Mouse (Mus musculus) heart, adult 2 months (tissue): Measurements from ENCODE around the gene Msx3. TPM values are rescaled to one million over a fixed set of nuclear protein-coding genes. Genes with fewer than 3 reads are reported as not detected.

Source experiments
- DNase-seq, 2 experiments: peaks; one replicate each; pipeline ENCODE4 v3.0.0; 2021
- H3K27ac ChIP-seq: fragments of 200-600 bp; 2 replicates; pipeline ENCODE4 v1.8.1; 2022
- H3K27me3 ChIP-seq: fragments of 200-500 bp; 2 replicates; pipeline ENCODE4 v1.6.1; 2012; ENCODE audit warnings: mild to moderate bottlenecking, low read length, inconsistent platforms, mixed read lengths; ENCODE audit not compliant: control insufficient read depth, insufficient read depth
- H3K36me3 ChIP-seq: fragments of 200-500 bp; 2 replicates; pipeline ENCODE4 v1.6.1; 2012; ENCODE audit warnings: low read length, inconsistent platforms; ENCODE audit not compliant: control insufficient read depth, insufficient read depth
- H3K4me1 ChIP-seq: fragments of 200-500 bp; 2 replicates; pipeline ENCODE4 v1.6.1; 2011; ENCODE audit warnings: low read length; ENCODE audit not compliant: control insufficient read depth, insufficient read depth
- H3K4me3 ChIP-seq: fragments of 200-600 bp; 2 replicates; pipeline ENCODE4 v1.8.1; 2022
- H3K79me2 ChIP-seq: fragments of 200-500 bp; replicated peaks from 2 replicates; pipeline ENCODE4 v1.6.1; 2012; ENCODE audit warnings: mild to moderate bottlenecking, inconsistent platforms, low read length, moderate library complexity, mixed read lengths; ENCODE audit not compliant: control insufficient read depth, insufficient read depth
- H3K9ac ChIP-seq: fragments of 200-500 bp; 2 replicates; pipeline ENCODE4 v1.6.1; 2012; ENCODE audit warnings: low read depth, mild to moderate bottlenecking, control low read depth, inconsistent platforms, low read length, mixed read lengths
- CTCF ChIP-seq: fragments of 200-600 bp; IDR thresholded peaks from 2 replicates; pipeline ENCODE4 v1.8.1; 2022; ENCODE audit warnings: antibody characterized with exemption, mild to moderate bottlenecking, moderate library complexity
- EP300 ChIP-seq: fragments of 200-500 bp; IDR thresholded peaks from 2 replicates; pipeline ENCODE4 v1.6.1; 2011; ENCODE audit warnings: low read depth, low read length, control low read depth; ENCODE audit not compliant: insufficient read depth
- POLR2A ChIP-seq: fragments of 200-500 bp; IDR thresholded peaks from 2 replicates; pipeline ENCODE4 v1.6.1; 2011; ENCODE audit warnings: mild to moderate bottlenecking, low read depth, low read length, control low read depth; ENCODE audit not compliant: insufficient read depth
- WGBS: fragments of 180-500 bp; shearing (Covaris S2); methylation state at CpG from one replicate; pipeline ENCODE4 v1.1.7; 2018; 5-methylcytosine and 5-hydroxymethylcytosine counted together
- intact Hi-C: fragments of 180-260 bp; cut with DNase I; formaldehyde crosslinking; loops from one replicate; pipeline ENCODE4 v1.15.1; 2025
- polyA plus RNA-seq: library from polyadenylated mRNA; depleted of rRNA; stranded (reverse); fragments of >200 nt; gene quantifications from 2 replicates; pipeline ENCODE4 v1.2.3, GENCODE M21; 2012
- total RNA-seq, 2 experiments: library from RNA; stranded (reverse); gene quantifications; 2 replicates each; pipeline ENCODE4 v1.2.3; 2021

Gene Msx3
- total and polyA plus RNA-seq, 3 experiments = not detected

DNA sequence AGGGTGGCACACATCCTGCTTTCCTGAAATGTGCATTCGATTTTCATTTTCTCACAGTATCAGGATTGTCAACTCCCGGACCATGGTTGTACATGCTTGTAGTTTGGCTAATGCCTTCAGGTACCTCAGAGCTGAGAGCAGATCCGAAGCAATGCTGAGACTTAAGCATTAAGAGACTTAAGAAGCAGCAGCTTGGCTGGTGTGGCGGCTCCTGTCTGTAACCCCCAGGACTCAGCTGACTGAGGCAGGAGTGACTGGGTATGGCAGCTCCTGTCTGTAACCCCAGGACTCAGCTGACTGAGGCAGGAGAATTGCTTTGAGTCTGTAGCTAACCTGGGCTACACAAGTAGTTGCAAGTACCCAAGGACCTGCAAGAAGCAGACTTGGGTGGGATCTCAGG is 3.3 kb downstream of the Msx3 start:
- H3K27me3 ChIP-seq = peaks cover 7% of the 10 kb centered on the region; the same call in 1 of the 2 replicates
- H3K9ac ChIP-seq = no peak overlapping the region
- no peak for TF ChIP-seq CTCF
- TF ChIP-seq EP300 = no peak
- TF ChIP-seq POLR2A = no peak
- intact Hi-C loops = no loop called here
- H3K4me1 ChIP-seq = peaks cover 1% of the 10 kb centered on the region; the same call in 1 of the 2 replicates
- DNase-seq = no peak
- H3K79me2 ChIP-seq = no peaks in the 10 kb centered on the region
- no peaks in the 10 kb centered on the region for H3K36me3 ChIP-seq
- H3K4me3 ChIP-seq = no peak overlapping the region
- WGBS = 67% methylated on average over 4 of the region's 4 CpGs
- H3K27ac ChIP-seq = no peak overlapping the region

DNA sequence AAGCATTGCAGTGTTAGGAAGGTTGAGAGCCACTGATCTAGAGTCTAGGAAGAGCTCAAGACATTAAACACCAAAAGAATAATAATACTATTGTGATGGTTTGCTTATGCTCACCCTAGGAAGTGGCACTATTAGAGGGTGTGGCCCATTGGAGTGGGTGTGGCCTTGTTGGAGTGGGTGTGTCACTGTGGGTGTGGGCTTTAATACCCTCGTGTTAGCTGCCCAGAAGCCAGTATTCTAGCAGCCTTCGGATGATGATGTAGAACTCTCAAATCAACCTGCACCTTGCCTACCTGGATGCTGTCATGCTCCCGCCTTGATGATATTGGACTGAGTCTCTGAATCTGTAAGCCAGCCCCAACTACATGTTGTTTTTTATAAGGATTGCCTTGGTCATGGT is 6.2 kb downstream of the Msx3 start:
- H3K27me3 ChIP-seq = peaks cover 4% of the 10 kb centered on the region; the same call in 1 of the 2 replicates
- TF ChIP-seq EP300 = no peak
- TF ChIP-seq POLR2A = no peak
- TF ChIP-seq CTCF = no peak
- no peak for DNase-seq
- no peak overlapping the region for H3K9ac ChIP-seq
- H3K79me2 ChIP-seq = no peaks in the 10 kb centered on the region
- no peaks in the 10 kb centered on the region for H3K36me3 ChIP-seq
- no peak overlapping the region for H3K4me3 ChIP-seq
- 61% methylated on average over 3 of the region's 3 CpGs for WGBS
- H3K4me1 ChIP-seq = no peaks in the 10 kb centered on the region
- no peak overlapping the region for H3K27ac ChIP-seq
- intact Hi-C loops = no loop called here

DNA sequence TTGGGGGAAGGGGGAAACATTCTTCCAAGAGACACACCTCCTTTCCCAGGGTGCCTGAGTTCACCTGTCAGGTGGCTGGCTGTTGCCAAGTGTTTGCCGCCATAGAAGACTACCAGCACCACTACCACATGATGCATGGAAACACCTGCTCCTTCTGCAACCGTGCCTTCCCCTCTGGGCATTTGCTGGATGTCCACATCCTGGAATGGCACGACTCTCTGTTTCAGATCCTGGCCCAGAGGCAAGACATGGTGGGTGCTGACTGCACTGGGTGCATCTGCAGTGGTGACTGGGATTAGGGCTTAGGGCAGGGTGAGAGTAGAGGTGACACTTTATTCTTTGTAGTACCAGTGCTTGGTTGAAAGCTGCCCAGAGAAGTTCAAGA is 11.7 kb downstream of the Msx3 start:
- peak overlapping the region; percentile 70 for H3K4me3 ChIP-seq
- no peaks in the 10 kb centered on the region for H3K27me3 ChIP-seq
- no peaks in the 10 kb centered on the region for H3K36me3 ChIP-seq
- TF ChIP-seq EP300 (no peak), POLR2A (no peak), CTCF (no peak)
- WGBS = 50% methylated on average over 3 of the region's 3 CpGs
- no peak overlapping the region for H3K9ac ChIP-seq
- intact Hi-C loops = loop anchor here (5.0 kb wide), 1 partner anchor 100 kb away; the partner anchor contains the start of gene Mtg1
- H3K27ac ChIP-seq = no peak overlapping the region; the same call in 1 of the 2 replicates
- peaks cover 4% of the 10 kb centered on the region for H3K4me1 ChIP-seq
- no peaks in the 10 kb centered on the region for H3K79me2 ChIP-seq
- DNase-seq = no peak

DNA sequence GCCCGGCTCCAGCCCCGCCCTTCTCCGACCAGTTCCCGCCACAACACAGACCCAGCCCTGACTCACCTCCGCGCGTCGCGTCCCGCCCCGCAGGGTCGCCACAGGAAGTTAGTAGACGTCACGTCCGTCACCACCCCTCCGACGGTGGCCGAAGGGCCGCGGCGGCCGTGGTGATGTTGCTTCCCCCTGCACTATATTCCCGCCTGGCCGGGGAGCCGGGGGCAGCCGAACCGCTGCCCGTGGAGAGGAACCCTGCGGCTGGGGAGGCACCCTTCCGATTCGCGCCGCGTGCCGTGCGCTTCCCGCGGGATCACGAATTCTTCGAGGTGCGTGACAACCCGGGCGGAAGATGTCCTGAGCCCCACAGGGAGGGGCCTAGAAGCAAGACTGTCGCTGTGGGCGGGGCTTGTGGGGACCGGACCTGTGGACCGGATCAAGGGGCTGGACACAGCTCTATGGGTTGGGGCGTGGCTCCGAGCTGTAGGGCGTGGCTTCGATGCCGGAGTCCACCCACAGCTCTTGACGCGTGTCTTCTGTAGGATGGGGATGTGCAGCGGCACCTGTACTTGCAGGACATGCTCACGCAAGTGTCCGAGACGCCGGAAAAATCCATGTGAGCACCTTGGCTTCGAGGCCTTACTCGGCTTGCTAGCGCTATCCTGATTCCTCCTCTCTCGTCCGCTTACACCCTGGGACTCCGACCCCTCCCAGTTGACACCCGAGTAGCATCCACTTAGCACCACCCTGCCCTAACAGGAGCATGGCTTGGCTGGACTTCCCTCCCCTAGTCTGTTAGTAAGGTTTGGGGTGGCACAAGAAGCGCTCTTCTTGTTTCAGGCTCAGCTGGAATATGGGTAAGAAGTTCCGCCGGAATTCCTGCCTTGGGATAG is 12.4 kb downstream of the Msx3 start, which contains the start of the genes Zfp511 and Tubgcp2:
Gene Zfp511, plus strand, starts transcription at position 111 of the 890 bp plus-strand sequence.
Gene Tubgcp2, minus strand, starts transcription at position 389 of the 890 bp plus-strand sequence.
- no peaks in the 10 kb centered on the region for H3K36me3 ChIP-seq
- H3K9ac ChIP-seq = peak within 1 kb of the TSS; percentile 68
- 1% methylated on average over 68 of the region's 69 CpGs for WGBS
- H3K4me3 ChIP-seq = peak within 1 kb of the TSS; percentile 70
- TF ChIP-seq EP300 (no peak), POLR2A (peak; percentile 68)
- H3K4me1 ChIP-seq = peaks cover 4% of the 10 kb centered on the region
- peak within 1 kb of the TSS; percentile 96 for H3K27ac ChIP-seq
- no peaks in the 10 kb centered on the region for H3K27me3 ChIP-seq
- peak; percentile 96 for DNase-seq
- intact Hi-C loops = loop anchor here (1.0 to 5.0 kb wide), 2 partner anchors 65 to 101 kb away; partner anchors contain the start of gene Mtg1
- no peaks in the 10 kb centered on the region for H3K79me2 ChIP-seq

DNA sequence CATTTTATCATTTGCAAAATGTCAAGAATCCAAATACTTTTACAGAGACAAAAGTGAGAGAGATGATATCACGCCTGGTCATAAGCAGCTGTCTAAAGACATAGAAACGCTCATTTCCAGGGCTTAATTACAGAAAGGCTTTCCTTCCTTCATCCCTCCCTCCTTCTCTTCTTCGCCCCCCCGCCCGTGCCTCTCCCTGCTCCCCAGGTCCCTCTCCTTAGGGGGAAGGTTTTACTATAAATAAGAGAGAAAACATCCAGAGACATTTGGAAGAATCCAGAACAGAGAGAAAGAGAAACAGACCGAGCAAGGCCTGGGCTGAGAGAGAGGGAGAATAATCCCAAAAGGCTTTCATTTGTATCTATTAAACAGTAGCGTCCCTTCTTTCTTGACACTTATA is 13.4 kb downstream of the Msx3 start:
- H3K4me1 ChIP-seq = peaks cover 4% of the 10 kb centered on the region
- WGBS = 17% methylated on average over 7 of the region's 7 CpGs
- H3K27me3 ChIP-seq = no peaks in the 10 kb centered on the region
- H3K27ac ChIP-seq = peak overlapping the region; percentile 96
- DNase-seq = no peak
- H3K79me2 ChIP-seq = no peaks in the 10 kb centered on the region
- intact Hi-C loops = loop anchor here (5.0 kb wide), 1 partner anchor 102 kb away; the partner anchor contains the start of gene Mtg1
- peak overlapping the region; percentile 68 for H3K9ac ChIP-seq
- H3K36me3 ChIP-seq = no peaks in the 10 kb centered on the region
- H3K4me3 ChIP-seq = peak overlapping the region; percentile 70
- no peak for TF ChIP-seq POLR2A
- TF ChIP-seq CTCF = no peak
- TF ChIP-seq EP300 = no peak

DNA sequence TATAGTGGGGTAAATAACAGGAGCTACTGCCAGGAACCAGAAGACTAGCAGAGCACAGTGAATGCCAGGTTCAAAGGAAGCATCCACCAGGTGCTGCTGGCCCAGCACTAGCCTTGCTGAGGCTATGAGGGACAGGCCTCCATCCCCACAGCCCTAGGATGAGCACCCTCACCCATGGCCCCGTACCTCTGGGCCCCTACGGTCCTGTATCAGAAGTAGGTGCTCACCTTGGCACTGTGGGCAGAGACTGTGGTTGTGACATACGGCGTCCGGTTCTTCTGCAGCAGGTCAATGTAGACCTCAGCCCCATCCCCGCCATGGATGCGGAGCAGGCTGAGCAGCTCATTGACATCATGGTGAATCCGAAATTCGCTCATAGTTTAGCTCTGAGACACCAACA is 15.5 kb downstream of the Msx3 start:
- Histone ChIP-seq H3K79me2 (no peaks in the 10 kb centered on the region), H3K9ac (no peak overlapping the region), H3K4me1 (peaks cover 4% of the 10 kb centered on the region), H3K4me3 (no peak overlapping the region), H3K27me3 (no peaks in the 10 kb centered on the region), H3K27ac (no peak overlapping the region), H3K36me3 (no peaks in the 10 kb centered on the region)
- no peak for DNase-seq
- TF ChIP-seq EP300 (no peak), CTCF (no peak), POLR2A (no peak)
- intact Hi-C loops = no loop called here
- WGBS = 97% methylated on average over 9 of the region's 9 CpGs
